Mouse (Mus musculus) liver, embryonic 14.5 days (tissue): ENCODE results near the gene Zrsr2.

Experiments used
- CTCF ChIP-seq: IDR thresholded peaks from 2 replicates; pipeline ENCODE4 v1.5.1; 2016; ENCODE audit warnings: antibody characterized with exemption, low read depth, control low read depth
- EP300 ChIP-seq: IDR thresholded peaks from 2 replicates; pipeline ENCODE4 v1.6.1; 2016; ENCODE audit warnings: antibody characterized with exemption, low read depth

- no peak for TF ChIP-seq CTCF
- TF ChIP-seq EP300 = no peak
Measured at GRCm38 (mm10) chrX:163908003-163908336, 50.5 kb downstream of the Zrsr2 start.
